Mouse (Mus musculus): ENCODE data around the gene Aifm1. TPM values are rescaled to one million over a fixed set of nuclear protein-coding genes. Genes with fewer than 3 reads are reported as not detected.

The Aifm1 gene
- polyA plus RNA-seq, 1 experiment from 2014 or later: 38.8 TPM

DNA sequence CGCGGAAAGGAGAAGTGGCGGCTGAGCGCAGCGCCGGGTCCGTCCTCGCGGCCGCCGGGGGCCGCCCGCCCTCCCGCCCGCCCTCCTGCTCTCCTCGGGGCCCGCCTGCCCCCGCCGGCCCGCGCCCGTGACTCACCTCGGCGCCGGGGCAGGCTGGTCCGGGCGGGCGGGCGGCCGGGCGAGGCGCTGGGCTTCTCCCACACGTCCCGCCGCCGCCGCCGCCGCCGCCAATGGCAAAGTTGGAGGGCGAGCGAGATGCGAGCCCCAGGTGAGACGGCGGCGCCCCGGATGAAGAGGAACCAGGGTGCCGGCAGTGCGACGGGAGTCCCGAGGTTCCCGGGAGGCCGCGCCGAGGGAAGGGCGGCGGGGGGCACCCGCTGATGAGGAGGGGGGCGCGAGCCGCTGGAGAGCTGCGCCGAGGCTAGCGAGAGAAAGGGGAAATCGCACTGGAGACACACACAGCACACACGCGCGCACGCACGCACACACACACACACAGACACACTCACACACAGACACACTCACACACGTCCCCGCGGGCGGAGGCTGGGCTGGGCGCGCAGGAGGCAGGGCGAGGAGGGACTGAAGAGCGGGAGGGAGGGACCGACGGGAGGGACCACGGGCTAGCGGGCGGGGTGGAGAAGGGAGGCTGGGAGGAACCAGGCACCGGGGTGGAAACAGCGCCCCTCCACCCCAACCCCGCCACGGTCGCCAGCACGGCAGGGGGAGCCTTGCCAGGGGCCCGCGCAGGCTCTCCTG is 59.4 kb downstream of the Aifm1 start:
- Histone ChIP-seq H3K9me3 (ENCODE audit: control insufficient read depth, low read length) (no peaks in the 10 kb centered on the region), H3K36me3 (ENCODE audit: control insufficient read depth, insufficient read depth, low read length) (no peaks in the 10 kb centered on the region), H3K4me3 (replicated peaks; ENCODE audit: low read depth, low read length) (peak overlapping the region; percentile 30), H3K27ac (replicated peaks; ENCODE audit: low read depth, low read length) (no peak overlapping the region), H3K27me3 (ENCODE audit: control insufficient read depth, insufficient read depth, low read length) (peaks cover 12% of the 10 kb centered on the region; the same call in 1 of the 2 replicates), H3K9ac (replicated peaks; ENCODE audit: low read length) (no peak overlapping the region), H3K4me1 (ENCODE audit: control insufficient read depth, insufficient read depth, low read length) (no peaks in the 10 kb centered on the region), H3K4me2 (ENCODE audit: low read length) (peak overlapping the region; percentile 50)
- peak; percentile 57 for ATAC-seq (ENCODE audit: low FRiP score, low TSS enrichment)
- WGBS: 24% methylated on average over 86 of the region's 91 CpGs
- DNase-seq: peak; percentile 50

DNA sequence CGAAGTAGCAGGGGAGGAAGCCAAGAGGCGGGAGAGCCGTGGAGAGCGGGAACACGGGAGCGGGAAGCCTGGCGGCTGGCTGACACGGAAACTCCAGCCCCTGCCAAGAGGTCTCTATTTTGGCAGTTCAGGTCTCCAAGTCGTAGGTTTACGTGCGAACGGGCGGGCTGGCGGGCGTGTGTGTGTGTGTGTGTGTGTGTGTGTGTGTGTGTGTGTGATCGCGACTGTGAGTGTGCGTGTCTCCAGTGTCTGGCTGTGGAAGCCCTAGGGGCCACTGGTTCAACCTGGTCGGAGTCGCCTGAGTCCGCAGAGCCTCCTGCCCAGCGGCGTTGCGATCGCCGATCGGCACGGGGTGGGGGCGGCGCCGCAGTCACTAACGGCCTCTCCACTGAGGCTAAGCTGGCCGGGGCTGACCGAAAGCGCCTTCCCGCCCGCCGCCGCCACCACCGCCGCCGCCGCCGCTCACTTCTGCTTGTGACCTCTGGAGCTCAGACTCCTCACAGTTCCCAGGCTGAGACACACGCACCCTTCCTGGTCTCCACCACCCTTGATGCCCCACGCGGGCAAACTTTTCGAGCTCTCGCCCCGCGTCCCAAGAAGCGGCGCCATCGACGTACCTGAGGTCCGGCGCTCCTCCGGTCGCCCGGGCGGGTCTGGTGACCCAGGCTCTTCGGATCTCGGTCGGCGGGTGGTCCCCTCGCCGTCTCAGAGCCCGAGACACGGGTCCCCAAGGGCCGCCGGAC is 60.3 kb downstream of the Aifm1 start:
- H3K4me2 ChIP-seq (ENCODE audit: low read length): peak overlapping the region; percentile 50
- no peaks in the 10 kb centered on the region for H3K36me3 ChIP-seq (ENCODE audit: control insufficient read depth, insufficient read depth, low read length)
- ATAC-seq (ENCODE audit: low FRiP score, low TSS enrichment) (peak; percentile 34; the same call in 1 of the 2 replicates), DNase-seq (peak; percentile 7)
- WGBS: 26% methylated on average over 69 of the region's 71 CpGs
- H3K4me1 ChIP-seq (ENCODE audit: control insufficient read depth, insufficient read depth, low read length): no peaks in the 10 kb centered on the region
- H3K9ac ChIP-seq (replicated peaks; ENCODE audit: low read length): no peak overlapping the region
- no peaks in the 10 kb centered on the region for H3K9me3 ChIP-seq (ENCODE audit: control insufficient read depth, low read length)
- peak overlapping the region; percentile 30 for H3K4me3 ChIP-seq (replicated peaks; ENCODE audit: low read depth, low read length)
- H3K27me3 ChIP-seq (ENCODE audit: control insufficient read depth, insufficient read depth, low read length): peaks cover 12% of the 10 kb centered on the region; the same call in 1 of the 2 replicates
- H3K27ac ChIP-seq (replicated peaks; ENCODE audit: low read depth, low read length): no peak overlapping the region

DNA sequence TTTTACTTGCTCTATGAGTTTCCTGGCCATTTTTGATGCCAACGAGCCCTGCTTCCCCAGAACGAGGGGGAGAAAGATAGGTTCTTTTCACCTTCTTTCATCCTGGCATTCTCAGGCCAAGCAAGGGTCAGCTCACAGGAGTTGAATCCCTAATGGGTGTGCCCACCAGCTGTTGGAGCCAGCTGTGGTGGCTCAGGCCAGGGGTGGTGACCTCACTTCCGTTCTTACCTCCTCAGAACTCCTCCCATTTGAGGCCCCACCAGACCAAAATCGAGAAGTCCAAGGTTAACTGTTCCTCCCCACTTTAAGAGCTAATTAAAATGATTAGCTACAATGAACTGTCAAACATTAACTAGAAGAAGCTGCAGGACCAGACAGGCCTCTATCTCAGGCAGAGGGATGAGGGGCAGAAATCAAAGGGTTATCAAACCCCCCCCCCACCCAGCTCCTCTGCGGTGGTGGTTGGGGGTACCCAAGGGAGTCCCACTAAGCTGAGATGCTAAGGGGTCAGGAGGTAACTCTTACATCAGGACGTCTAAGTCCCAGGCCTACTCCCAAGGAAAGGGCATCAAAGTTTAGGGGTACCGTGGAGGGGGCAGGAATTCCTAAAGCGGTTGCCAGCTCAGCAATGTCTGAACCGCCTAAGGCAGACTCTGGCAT is 61.0 kb downstream of the Aifm1 start:
- DNase-seq (no peak), ATAC-seq (ENCODE audit: low FRiP score, low TSS enrichment) (no peak)
- Histone ChIP-seq H3K27ac (replicated peaks; ENCODE audit: low read depth, low read length) (no peak overlapping the region), H3K4me3 (replicated peaks; ENCODE audit: low read depth, low read length) (no peak overlapping the region), H3K9me3 (ENCODE audit: control insufficient read depth, low read length) (no peaks in the 10 kb centered on the region), H3K4me2 (ENCODE audit: low read length) (peak overlapping the region; percentile 50), H3K9ac (replicated peaks; ENCODE audit: low read length) (no peak overlapping the region), H3K4me1 (ENCODE audit: control insufficient read depth, insufficient read depth, low read length) (no peaks in the 10 kb centered on the region), H3K27me3 (ENCODE audit: control insufficient read depth, insufficient read depth, low read length) (peaks cover 12% of the 10 kb centered on the region; the same call in 1 of the 2 replicates), H3K36me3 (ENCODE audit: control insufficient read depth, insufficient read depth, low read length) (no peaks in the 10 kb centered on the region)
- WGBS: 40% methylated on average over 9 of the region's 9 CpGs

DNA sequence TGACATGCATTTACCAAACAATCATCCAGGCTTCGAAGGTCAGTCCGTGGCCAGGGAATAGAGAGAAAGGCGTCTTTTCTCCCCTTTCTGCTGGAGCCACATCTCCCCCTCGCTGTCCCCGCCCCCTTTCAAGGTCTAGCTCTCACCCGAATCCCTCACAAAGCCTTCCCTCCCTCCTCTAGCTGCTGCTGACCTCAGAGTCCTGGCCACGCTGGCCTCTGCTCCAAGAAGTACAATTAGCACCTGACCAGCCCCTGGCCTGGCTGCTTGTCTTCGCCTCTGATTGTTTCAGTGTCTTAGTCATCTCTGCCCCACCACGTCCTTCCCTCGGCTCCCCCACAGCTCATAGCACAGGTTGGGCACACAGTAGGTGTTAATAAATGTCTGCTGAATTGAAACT is 63.7 kb downstream of the Aifm1 start:
- DNase-seq (no peak), ATAC-seq (ENCODE audit: low FRiP score, low TSS enrichment) (no peak)
- Histone ChIP-seq H3K36me3 (ENCODE audit: control insufficient read depth, insufficient read depth, low read length) (no peaks in the 10 kb centered on the region), H3K4me2 (ENCODE audit: low read length) (no peak overlapping the region), H3K9me3 (ENCODE audit: control insufficient read depth, low read length) (no peaks in the 10 kb centered on the region), H3K4me1 (ENCODE audit: control insufficient read depth, insufficient read depth, low read length) (no peaks in the 10 kb centered on the region), H3K9ac (replicated peaks; ENCODE audit: low read length) (no peak overlapping the region), H3K4me3 (replicated peaks; ENCODE audit: low read depth, low read length) (no peak overlapping the region), H3K27me3 (ENCODE audit: control insufficient read depth, insufficient read depth, low read length) (peaks cover 4% of the 10 kb centered on the region; the same call in 1 of the 2 replicates), H3K27ac (replicated peaks; ENCODE audit: low read depth, low read length) (no peak overlapping the region)
- 25% methylated on average over 10 of the region's 10 CpGs for WGBS

DNA sequence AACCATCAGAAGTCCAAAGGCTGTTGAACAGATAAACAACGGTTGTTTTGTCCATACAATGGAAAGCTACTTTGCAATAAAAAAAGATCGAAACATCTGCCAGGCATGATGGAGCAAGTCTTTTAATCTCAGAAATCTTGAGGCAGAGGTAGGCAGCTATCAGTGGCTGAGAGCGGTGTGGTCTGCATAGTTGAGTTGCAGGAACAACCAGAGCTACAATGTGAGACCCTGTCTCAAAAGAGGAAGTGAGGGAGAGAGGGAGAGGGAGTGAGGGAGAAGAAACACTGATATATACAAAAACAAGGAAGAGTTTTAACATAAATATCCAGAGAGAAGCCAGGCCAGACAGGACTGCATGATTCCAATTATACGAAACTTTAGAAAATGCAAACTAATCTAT is 68.7 kb downstream of the Aifm1 start:
- 92% methylated on average over 4 of the region's 4 CpGs for WGBS
- H3K9me3 ChIP-seq (ENCODE audit: control insufficient read depth, low read length): no peaks in the 10 kb centered on the region
- no peaks in the 10 kb centered on the region for H3K4me1 ChIP-seq (ENCODE audit: control insufficient read depth, insufficient read depth, low read length)
- no peak overlapping the region for H3K27ac ChIP-seq (replicated peaks; ENCODE audit: low read depth, low read length)
- no peaks in the 10 kb centered on the region for H3K27me3 ChIP-seq (ENCODE audit: control insufficient read depth, insufficient read depth, low read length)
- no peak overlapping the region for H3K4me3 ChIP-seq (replicated peaks; ENCODE audit: low read depth, low read length)
- H3K9ac ChIP-seq (replicated peaks; ENCODE audit: low read length): no peak overlapping the region
- H3K4me2 ChIP-seq (ENCODE audit: low read length): no peak overlapping the region
- ATAC-seq (ENCODE audit: low FRiP score, low TSS enrichment): no peak
- no peak for DNase-seq
- H3K36me3 ChIP-seq (ENCODE audit: control insufficient read depth, insufficient read depth, low read length): no peaks in the 10 kb centered on the region

DNA sequence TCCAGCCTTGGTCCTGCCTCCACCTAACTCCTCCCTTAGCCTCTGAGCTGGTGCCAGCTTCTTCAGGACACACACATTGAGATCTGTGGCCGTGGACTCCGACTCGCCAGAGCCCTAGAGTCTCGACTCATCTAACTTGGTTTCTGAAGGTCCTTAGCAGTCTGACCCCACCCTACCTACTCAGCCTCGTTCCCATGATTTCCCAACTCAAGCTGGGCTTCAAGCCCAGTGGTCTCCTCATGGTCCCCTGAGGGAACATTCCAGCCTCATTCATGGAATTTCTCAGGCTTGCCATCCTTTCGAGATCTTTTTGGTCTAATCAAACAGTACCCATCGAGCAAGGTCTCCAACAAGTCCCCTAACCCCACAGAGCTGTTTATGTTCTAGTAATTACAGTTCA is 71.4 kb downstream of the Aifm1 start:
- Histone ChIP-seq H3K4me2 (ENCODE audit: low read length) (no peak overlapping the region), H3K9me3 (ENCODE audit: control insufficient read depth, low read length) (no peaks in the 10 kb centered on the region), H3K4me3 (replicated peaks; ENCODE audit: low read depth, low read length) (no peak overlapping the region), H3K27me3 (ENCODE audit: control insufficient read depth, insufficient read depth, low read length) (no peaks in the 10 kb centered on the region), H3K27ac (replicated peaks; ENCODE audit: low read depth, low read length) (no peak overlapping the region), H3K36me3 (ENCODE audit: control insufficient read depth, insufficient read depth, low read length) (no peaks in the 10 kb centered on the region), H3K4me1 (ENCODE audit: control insufficient read depth, insufficient read depth, low read length) (no peaks in the 10 kb centered on the region), H3K9ac (replicated peaks; ENCODE audit: low read length) (no peak overlapping the region)
- ATAC-seq (ENCODE audit: low FRiP score, low TSS enrichment) (no peak), DNase-seq (no peak)
- WGBS: 84% methylated on average over 7 of the region's 7 CpGs

GRCm38 (mm10) chrX:48441548-48441947 is 71.8 kb downstream of the Aifm1 start:
- H3K9ac ChIP-seq (replicated peaks; ENCODE audit: low read length): no peak overlapping the region
- H3K4me3 ChIP-seq (replicated peaks; ENCODE audit: low read depth, low read length): no peak overlapping the region
- no peaks in the 10 kb centered on the region for H3K4me1 ChIP-seq (ENCODE audit: control insufficient read depth, insufficient read depth, low read length)
- ATAC-seq (ENCODE audit: low FRiP score, low TSS enrichment) (no peak), DNase-seq (no peak)
- no peaks in the 10 kb centered on the region for H3K27me3 ChIP-seq (ENCODE audit: control insufficient read depth, insufficient read depth, low read length)
- WGBS: 90% methylated on average over 6 of the region's 6 CpGs
- H3K36me3 ChIP-seq (ENCODE audit: control insufficient read depth, insufficient read depth, low read length): no peaks in the 10 kb centered on the region
- no peak overlapping the region for H3K27ac ChIP-seq (replicated peaks; ENCODE audit: low read depth, low read length)
- H3K9me3 ChIP-seq (ENCODE audit: control insufficient read depth, low read length): no peaks in the 10 kb centered on the region
- H3K4me2 ChIP-seq (ENCODE audit: low read length): no peak overlapping the region

DNA sequence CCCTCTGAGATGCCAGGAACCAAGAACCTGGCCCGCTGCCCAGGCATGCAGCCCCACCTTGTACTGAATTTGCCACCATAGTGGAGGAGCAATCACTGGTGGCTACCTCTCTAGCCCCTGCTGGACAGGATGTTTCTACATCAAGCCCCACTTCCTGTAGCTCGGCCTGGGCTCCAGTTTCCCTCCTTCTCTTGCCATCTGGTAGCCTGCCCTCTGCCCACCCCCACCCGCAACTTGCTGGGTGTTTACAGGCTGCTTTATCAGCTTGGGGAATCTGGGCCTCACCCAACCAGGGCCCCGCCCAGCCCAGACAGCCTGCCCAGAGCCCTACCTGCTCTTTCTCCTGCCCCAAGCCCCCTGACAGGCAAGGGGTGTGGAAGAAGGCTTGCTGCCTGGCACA is 74.3 kb downstream of the Aifm1 start:
- no peak overlapping the region for H3K4me3 ChIP-seq (replicated peaks; ENCODE audit: low read depth, low read length)
- H3K27ac ChIP-seq (replicated peaks; ENCODE audit: low read depth, low read length): no peak overlapping the region
- H3K36me3 ChIP-seq (ENCODE audit: control insufficient read depth, insufficient read depth, low read length): no peaks in the 10 kb centered on the region
- no peak for DNase-seq
- no peak for ATAC-seq (ENCODE audit: low FRiP score, low TSS enrichment)
- H3K9me3 ChIP-seq (ENCODE audit: control insufficient read depth, low read length): no peaks in the 10 kb centered on the region
- H3K27me3 ChIP-seq (ENCODE audit: control insufficient read depth, insufficient read depth, low read length): no peaks in the 10 kb centered on the region
- H3K4me2 ChIP-seq (ENCODE audit: low read length): no peak overlapping the region
- H3K9ac ChIP-seq (replicated peaks; ENCODE audit: low read length): no peak overlapping the region
- no peaks in the 10 kb centered on the region for H3K4me1 ChIP-seq (ENCODE audit: control insufficient read depth, insufficient read depth, low read length)
- 62% methylated on average over 4 of the region's 4 CpGs for WGBS

Data from midbrain, embryonic 14.5 days (tissue).